Mouse (Mus musculus): ENCODE measurements around the gene Stx2. TPM values are rescaled to one million over a fixed set of nuclear protein-coding genes. Genes with fewer than 3 reads are reported as not detected.

The Stx2 gene
- polyA plus RNA-seq, 1 experiment, result 46.1 TPM

GRCm38 (mm10) chr5:128952291-128953195 is 55.8 kb downstream of the Stx2 start:
- no peak for DNase-seq (ENCODE audit: low read depth)

GRCm38 (mm10) chr5:128951472-128951871 is 56.9 kb downstream of the Stx2 start:
- no peak for DNase-seq (ENCODE audit: low read depth)

- no peak for DNase-seq (ENCODE audit: low read depth)
These were observed 61.3 kb downstream of the Stx2 start for GRCm38 (mm10) chr5:128947093-128947492.

GRCm38 (mm10) chr5:128940436-128940835 is 67.9 kb downstream of the Stx2 start:
- no peak for DNase-seq (ENCODE audit: low read depth)

GRCm38 (mm10) chr5:128935359-128935899 is 72.9 kb downstream of the Stx2 start:
- DNase-seq (ENCODE audit: low read depth), result no peak

Other genes starting within 250 kb of the Stx2 start
- gene Rimbp2, start 55.1 kb downstream of the Stx2 start, polyA plus RNA-seq (2012; rRNA removed), result 0.06 and 0.08 TPM in 2 replicates
- 53.7 and 56.4 TPM in 2 replicates for gene Ran, start 11.5 kb upstream of the Stx2 start, polyA plus RNA-seq (2012; rRNA removed)
- gene Adgrd1, start 88.2 kb upstream of the Stx2 start, polyA plus RNA-seq (2012; rRNA removed), result 10.8 and 16.4 TPM in 2 replicates

Data from gonadal fat pad, adult 2 months (tissue).